Mouse (Mus musculus) c-Kit-positive CD71-negative TER-119-negative erythroid progenitor cells, embryonic 14.5 days (primary cell): ENCODE results near the gene Ddx31.

Experiments
- DNase-seq: peaks from one replicate; pipeline ENCODE4 v3.0.0-alpha.2; 2013; ENCODE audit warnings: low read depth

Gene Ddx31

DNA sequence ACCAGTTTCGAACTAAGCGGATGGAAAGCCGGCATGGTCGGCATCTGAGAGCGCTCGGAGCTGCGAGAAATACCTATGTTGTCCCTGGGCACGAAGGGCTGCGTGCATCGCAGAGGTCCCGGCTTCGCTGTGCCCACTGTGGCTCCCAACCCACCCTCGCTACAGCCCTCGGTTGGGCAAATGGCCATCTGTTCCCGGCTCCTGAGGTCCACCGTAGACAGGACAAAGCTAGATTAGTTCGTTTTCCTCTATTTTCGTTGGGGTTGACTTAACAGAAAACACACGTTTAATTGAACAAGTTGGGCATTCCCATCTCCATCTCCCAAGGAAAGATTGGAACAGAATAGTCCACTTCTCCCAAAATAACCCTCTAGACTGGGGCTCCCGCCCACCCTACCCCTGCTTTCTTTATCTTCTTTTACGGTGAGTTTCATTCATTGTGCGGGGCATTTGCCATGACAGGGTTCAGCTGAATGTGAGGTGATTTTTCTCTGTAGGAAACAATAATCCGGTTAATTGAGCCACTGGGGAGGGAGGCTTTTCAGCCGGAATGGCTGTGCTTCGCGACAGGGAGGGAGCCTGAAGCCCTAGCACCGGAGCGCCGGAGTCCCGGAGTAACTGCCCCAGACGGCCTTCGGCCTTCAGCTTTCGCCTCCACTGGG lies 72.0 kb downstream of the Ddx31 start:
- DNase-seq = no peak

GRCm38 (mm10) chr2:28912961-28913360 lies 72.8 kb downstream of the Ddx31 start:
- DNase-seq = no peak

GRCm38 (mm10) chr2:28914121-28914520 lies 73.9 kb downstream of the Ddx31 start:
- DNase-seq = no peak

GRCm38 (mm10) chr2:28915104-28915738 lies 75.0 kb downstream of the Ddx31 start:
- DNase-seq = no peak

GRCm38 (mm10) chr2:28915768-28916512 lies 75.7 kb downstream of the Ddx31 start:
- DNase-seq = peak; percentile 23

GRCm38 (mm10) chr2:28916513-28916865 lies 76.3 kb downstream of the Ddx31 start, which contains the start of gene Barhl1:
Gene Barhl1 (minus strand): TSS chr2:28916668.
- DNase-seq = no peak

GRCm38 (mm10) chr2:28917156-28917517 lies 76.9 kb downstream of the Ddx31 start:
- DNase-seq = no peak

DNA sequence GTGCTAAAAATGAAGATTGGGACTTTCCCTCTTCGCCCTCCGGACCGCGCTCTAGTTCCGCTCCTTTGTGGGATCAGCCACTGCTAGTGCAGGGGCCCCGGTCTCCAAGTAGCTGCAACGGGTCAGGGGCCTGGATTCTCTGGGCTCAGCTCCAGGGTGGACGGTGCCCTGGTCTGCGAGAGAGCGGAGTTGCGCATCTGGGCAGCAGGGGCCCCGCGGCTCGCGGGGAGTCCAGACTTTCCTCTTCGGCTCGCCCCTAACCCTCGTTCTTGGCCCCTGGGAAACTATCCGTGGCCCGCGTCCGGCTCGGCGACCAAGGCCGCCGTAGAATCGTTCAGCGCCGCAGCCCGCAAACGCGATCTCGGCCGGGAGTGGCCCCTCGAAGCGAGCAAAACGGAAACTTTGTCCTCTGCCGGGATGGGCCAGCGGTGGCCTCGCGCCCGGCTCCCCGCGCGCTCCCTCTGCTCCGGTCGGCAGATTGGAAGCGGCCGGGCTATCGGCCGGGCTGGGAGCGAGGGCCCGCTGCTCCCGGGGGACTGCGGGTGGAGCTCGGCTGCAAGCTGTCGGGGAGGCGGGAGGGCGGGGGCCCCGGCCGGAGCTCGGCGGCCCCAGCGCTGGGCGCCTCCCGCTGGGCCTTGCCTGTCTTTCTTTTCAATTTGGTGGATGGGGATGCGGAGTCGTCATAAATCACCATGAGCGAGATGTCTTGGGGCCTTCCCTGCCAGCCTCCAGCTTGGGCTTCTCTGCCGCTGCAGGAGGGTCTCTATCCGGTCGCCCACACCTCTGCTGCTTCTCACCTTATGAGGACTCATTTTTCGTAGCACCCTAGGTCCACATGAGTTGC lies 77.5 kb downstream of the Ddx31 start:
- no peak for DNase-seq

GRCm38 (mm10) chr2:28919001-28919400 lies 78.8 kb downstream of the Ddx31 start:
- DNase-seq = no peak

DNA sequence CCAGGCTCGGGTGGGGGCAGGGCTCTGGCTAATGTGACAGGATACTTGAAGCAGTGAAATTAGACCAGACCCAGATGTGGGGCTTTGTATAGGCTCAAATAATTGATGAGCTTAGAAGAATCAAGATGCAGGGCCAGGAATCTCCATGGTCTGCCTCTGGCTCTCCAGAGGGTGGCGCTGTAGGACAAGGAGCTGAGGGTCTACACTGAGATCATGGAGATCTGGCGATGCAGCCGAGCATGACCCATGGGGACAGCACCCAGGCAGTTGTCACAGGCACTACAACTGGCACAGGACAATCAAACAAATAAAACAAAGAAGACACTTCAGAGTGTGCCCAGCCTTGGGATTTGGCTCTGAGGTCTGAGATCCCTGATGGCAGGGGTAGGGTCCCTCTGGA lies 83.7 kb downstream of the Ddx31 start:
- DNase-seq = peak; percentile 40

- DNase-seq = no peak
These were observed 90.4 kb downstream of the Ddx31 start for GRCm38 (mm10) chr2:28930571-28930970.

GRCm38 (mm10) chr2:28938997-28939396 lies 98.8 kb downstream of the Ddx31 start:
- DNase-seq = no peak

- DNase-seq = no peak
These were observed 103.7 kb downstream of the Ddx31 start for GRCm38 (mm10) chr2:28943666-28944516.

DNA sequence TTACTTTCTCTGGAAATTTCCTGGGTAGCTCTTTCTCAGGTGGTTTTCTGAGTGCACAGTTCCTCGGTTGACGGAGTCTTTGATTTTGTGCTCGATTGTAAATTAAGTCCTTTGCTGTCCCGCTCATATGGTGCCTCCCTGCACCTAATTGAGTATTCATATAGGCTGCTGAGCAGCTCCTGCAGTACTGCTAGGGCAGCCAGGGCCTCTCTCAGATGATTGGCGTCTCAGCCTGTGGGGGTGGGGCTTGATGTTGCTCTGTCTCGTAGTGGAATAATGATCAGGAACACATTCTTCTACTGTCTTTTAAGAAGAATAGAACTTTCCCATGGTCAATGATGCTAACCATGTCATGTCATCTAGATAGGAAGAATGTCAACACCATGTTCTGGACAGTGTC lies 105.2 kb downstream of the Ddx31 start:
- DNase-seq = no peak

DNA sequence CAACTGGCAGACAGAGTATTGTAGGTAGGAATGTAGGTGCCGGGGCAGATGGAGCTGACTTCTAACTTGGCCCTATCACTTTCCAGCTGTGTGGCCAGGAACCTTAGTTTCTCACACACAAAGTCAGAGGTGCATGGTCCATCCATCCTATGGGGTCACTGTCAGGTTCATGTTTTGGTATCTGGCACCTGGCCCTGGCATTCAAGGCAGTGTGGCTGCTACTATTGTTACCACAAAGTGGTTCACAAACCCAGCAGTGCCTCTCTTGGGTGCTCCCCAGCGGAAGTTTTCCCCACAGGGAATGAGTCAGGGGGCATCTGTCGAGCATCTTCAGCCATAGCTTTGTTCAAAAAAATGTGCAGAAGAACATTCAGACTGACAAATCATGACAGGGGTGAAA lies 106.1 kb downstream of the Ddx31 start:
- no peak for DNase-seq

DNA sequence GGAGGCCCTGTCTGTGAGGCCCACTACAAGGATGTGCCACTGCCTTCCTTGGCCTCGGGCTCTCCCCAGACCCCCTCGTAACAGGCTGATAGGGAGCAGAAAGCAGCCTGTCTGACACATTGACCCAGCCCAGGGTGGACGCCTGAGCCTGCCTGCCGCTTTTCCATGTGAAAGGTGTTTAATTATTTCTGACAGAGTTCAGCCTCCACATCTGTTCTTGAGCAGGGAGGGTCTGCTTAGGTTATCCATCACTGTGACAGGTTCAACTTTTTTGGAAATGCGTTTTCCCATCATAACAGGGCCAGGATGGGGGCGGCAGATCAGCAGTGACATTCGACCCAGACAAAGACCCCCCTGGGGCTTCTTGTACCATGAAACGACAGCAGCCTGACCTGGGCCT lies 112.8 kb downstream of the Ddx31 start:
- no peak for DNase-seq

DNA sequence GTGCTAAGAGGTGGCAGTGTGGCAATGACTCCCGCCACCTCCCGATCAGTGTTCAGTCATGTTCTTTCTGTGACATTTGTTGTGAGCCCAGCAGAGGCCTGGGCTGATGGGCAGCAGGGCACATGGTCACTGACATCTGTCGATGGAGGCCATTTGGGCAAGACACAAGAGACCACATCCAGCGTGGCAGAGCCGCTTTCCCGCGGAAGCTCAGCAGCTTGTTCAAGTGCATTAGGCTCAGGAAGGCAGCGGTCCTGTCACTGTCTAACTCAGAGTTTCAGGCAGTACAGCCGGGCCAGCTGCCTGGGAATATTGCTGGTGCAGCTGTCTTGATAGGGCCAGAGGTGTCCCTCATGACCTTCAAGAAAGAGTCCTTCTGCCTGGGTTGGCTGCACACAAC lies 114.4 kb downstream of the Ddx31 start:
- DNase-seq = no peak
